Mouse (Mus musculus): ENCODE data around the gene Limch1.

- TF ChIP-seq CTCF (IDR thresholded peaks at IDR 0.05; ENCODE audit: low read depth, low read length) (no peak), POLR2A (IDR thresholded peaks at IDR 0.05; ENCODE audit: extremely low read depth, insufficient read depth, low read length) (no peak)
These were observed 40.5 kb downstream of the Limch1 start for GRCm38 (mm10) chr5:66785995-66786620.
